Mouse (Mus musculus) thymus, adult 2 months (tissue): ENCODE data around the gene Nkain2. TPM values are rescaled to one million over a fixed set of nuclear protein-coding genes. Genes with fewer than 3 reads are reported as not detected.

Experiments used
- DNase-seq: peaks from one replicate; pipeline ENCODE4 v3.0.0; 2021
- H3K27ac ChIP-seq: fragments of 200-500 bp; 2 replicates; pipeline ENCODE4 v1.5.1; 2012; ENCODE audit warnings: low read length, control low read depth; ENCODE audit not compliant: control insufficient read depth, insufficient read depth
- H3K27me3 ChIP-seq: fragments of 200-500 bp; 2 replicates; pipeline ENCODE4 v1.6.1; 2012; ENCODE audit warnings: mild to moderate bottlenecking, low read length, moderate library complexity, mixed read lengths; ENCODE audit not compliant: control insufficient read depth, insufficient read depth
- H3K36me3 ChIP-seq: fragments of 200-500 bp; 2 replicates; pipeline ENCODE4 v1.6.1; 2012; ENCODE audit warnings: mild to moderate bottlenecking, low read length, moderate library complexity; ENCODE audit not compliant: control insufficient read depth, insufficient read depth
- H3K4me1 ChIP-seq: fragments of 200-500 bp; replicated peaks from 2 replicates; pipeline ENCODE4 v1.6.1; 2012; ENCODE audit warnings: low read length; ENCODE audit not compliant: control insufficient read depth, insufficient read depth
- H3K4me3 ChIP-seq: fragments of 200-500 bp; 2 replicates; pipeline ENCODE4 v1.5.1; 2012; ENCODE audit warnings: mild to moderate bottlenecking, low read length, control low read depth, moderate library complexity; ENCODE audit not compliant: control insufficient read depth, insufficient read depth
- CTCF ChIP-seq: fragments of 200-500 bp; IDR thresholded peaks from 2 replicates; pipeline ENCODE4 v1.5.1; 2012; ENCODE audit warnings: mild to moderate bottlenecking, control low read depth, low read length, moderate library complexity, borderline replicate concordance; ENCODE audit not compliant: control insufficient read depth, poor library complexity, insufficient read depth; ENCODE audit errors: extremely low read depth
- POLR2A ChIP-seq: fragments of 200-500 bp; IDR thresholded peaks from 2 replicates; pipeline ENCODE4 v1.6.1; 2012; ENCODE audit warnings: mild to moderate bottlenecking, low read length, control low read depth, moderate library complexity; ENCODE audit not compliant: control insufficient read depth, poor library complexity, insufficient read depth; ENCODE audit errors: extremely low read depth
- WGBS: fragments of 180-500 bp; shearing (Covaris S2); methylation state at CpG from one replicate; pipeline ENCODE4 v1.1.7; 2018; 5-methylcytosine and 5-hydroxymethylcytosine counted together
- polyA plus RNA-seq: library from polyadenylated mRNA; depleted of rRNA; stranded (reverse); fragments of >200 nt; gene quantifications from 2 replicates; pipeline ENCODE4 v1.2.3, GENCODE M21; 2012; rRNA removed

The Nkain2 gene
- polyA plus RNA-seq, 1 experiment = not detected

DNA sequence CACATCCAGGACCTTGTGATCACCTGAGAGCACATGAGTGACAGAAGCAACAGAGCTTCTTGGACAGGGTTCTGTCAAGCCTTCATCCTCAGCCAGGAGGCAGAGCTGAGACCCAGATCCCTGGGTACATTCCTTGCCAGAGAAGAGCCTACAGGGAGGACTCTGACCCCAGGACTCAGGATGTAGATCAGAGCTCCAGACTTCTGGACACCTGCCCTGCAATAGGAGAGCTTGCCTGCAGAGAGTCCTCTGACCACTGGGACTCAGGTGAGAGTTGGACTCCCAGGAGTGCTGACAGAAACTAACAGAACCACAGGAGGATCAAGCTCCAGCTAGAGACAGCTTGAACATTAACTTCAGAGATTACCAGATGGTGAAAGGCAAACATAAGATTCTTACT is 1162.2 kb downstream of the Nkain2 start:
- DNase-seq = no peak
- H3K4me1 ChIP-seq = no peaks in the 10 kb centered on the region
- no peaks in the 10 kb centered on the region for H3K36me3 ChIP-seq
- H3K4me3 ChIP-seq = no peak overlapping the region
- TF ChIP-seq CTCF (no peak), POLR2A (no peak)
- H3K27me3 ChIP-seq = no peaks in the 10 kb centered on the region
- no peak overlapping the region for H3K27ac ChIP-seq

DNA sequence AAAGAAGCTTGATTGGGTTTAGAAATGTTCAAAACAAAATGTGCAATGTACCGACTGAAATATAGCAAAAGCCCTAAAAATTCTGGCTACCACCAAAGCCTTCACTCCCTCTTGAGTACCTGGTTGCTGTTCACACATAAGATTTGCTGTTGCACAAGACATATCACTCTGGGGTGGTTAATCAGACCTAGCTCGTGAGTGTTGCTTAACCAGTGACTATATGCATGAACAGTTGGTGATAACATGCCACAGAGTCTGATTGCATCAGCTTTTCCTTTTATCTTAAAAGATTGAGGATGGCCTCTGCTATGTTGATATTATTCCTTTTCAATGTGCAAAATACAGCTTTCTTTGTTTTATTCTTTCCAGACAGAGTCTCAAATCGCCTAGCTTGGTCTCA is 1243.0 kb downstream of the Nkain2 start:
- DNase-seq = no peak
- no peaks in the 10 kb centered on the region for H3K36me3 ChIP-seq
- no peak overlapping the region for H3K4me3 ChIP-seq
- no peaks in the 10 kb centered on the region for H3K27me3 ChIP-seq
- TF ChIP-seq CTCF = no peak
- no peak for TF ChIP-seq POLR2A
- H3K27ac ChIP-seq = no peak overlapping the region
- H3K4me1 ChIP-seq = no peaks in the 10 kb centered on the region
- WGBS = 89% methylated on average over 3 of the region's 3 CpGs

DNA sequence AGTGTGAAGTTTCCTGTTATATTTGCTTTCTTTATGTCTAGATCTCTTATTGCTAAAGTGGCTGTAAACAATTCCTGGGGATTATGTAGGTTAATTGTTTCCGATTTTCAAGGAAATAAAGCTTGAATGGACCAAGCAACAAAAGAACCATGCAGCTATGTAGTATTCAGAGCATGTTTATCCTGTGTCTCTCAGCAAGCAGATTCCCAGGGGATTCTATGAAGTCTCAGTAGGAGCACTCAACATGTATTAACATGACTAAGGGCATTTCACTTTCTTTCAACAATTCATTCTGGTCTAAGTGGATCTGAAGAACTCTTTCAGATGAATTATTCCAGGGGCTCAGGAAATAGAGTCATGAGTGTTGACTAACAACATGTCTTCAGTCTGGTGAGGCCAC is 1244.2 kb downstream of the Nkain2 start:
- no peak for DNase-seq
- no peaks in the 10 kb centered on the region for H3K27me3 ChIP-seq
- H3K27ac ChIP-seq = no peak overlapping the region
- WGBS = 77% methylated on average over 1 of the region's 1 CpGs
- no peaks in the 10 kb centered on the region for H3K36me3 ChIP-seq
- H3K4me3 ChIP-seq = no peak overlapping the region
- no peaks in the 10 kb centered on the region for H3K4me1 ChIP-seq
- TF ChIP-seq CTCF (no peak), POLR2A (no peak)

Other genes with a start within 250 kb of the Nkain2 start
- gene Trdn, start 190.1 kb upstream of the Nkain2 start, polyA plus RNA-seq = 0.13 and 2.2 TPM in 2 replicates